Mouse (Mus musculus) right cerebral cortex, adult 18-20 months (tissue): ENCODE results near the gene Khdc1a.
"Not testable (repeated sequence)": the region's sequence is repeated elsewhere in the genome, so short reads cannot be mapped to it uniquely, and the experiment has no call there.

Experiments
- DNase-seq: peaks from one replicate; pipeline ENCODE4 v3.0.0; 2022; ENCODE audit warnings: mixed read lengths

Khdc1a gene

DNA sequence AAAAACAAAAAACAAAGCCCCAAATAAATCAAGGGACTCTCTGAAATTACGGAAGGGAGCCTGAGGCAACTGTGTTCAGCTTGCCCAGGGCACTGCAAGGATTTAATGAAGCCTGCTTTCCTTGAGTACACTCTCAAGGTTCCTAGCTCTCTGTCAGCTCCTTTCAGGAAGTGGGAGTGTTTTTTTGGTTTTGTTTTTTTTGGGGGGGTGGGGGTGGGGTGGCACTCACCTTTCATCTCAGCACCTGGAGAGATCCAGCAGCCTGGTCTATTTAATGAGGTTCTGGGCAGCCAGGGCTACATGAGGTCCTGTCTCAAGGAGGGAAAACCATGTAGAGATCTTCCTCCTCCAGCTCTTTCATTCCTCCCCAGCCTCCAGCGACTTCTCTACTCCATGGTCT lies at the start of gene Khdc1a:
Gene Khdc1a, plus strand, starts transcription at position 301 of the 400 bp plus-strand sequence.
- DNase-seq: no peak

DNA sequence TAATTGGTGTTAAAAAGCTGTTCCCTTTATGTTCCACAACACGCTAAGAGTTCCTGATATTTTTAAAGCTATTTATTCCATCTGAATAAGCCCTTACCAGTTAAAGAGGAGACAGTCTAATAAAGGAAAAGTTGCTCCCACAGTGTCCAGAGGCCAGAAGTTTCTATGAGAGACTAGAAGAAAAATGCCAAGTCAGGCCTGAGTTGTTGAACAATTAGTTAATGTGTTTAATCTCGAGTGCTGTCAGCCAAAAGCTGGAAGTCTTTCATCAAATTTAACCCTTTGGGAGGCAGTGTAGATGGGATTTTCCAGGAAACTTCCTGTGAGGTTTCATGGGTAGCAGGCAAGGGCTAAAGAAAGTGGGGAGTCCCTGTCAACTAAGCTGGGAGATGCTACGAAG lies 49.6 kb upstream of the Khdc1a start:
- no peak for DNase-seq

DNA sequence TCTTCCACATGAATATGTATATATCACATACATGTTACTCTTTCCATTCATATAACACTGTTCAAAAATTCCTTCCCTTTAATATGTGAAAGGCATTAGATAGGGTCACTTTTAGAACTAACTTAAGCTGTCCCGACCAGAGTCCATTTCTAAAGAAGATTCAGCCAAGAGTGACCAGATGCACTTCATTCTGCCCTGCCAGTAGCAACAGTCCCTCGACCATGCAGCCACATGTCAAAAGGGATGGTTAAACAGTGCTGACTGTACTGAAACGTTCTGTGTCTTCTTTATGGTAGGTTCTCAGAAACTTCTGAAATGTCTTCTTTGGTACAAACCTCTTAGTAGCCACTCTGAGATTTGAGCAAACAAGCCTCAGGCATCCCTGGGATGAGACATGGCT lies 47.8 kb upstream of the Khdc1a start:
- DNase-seq: no peak

DNA sequence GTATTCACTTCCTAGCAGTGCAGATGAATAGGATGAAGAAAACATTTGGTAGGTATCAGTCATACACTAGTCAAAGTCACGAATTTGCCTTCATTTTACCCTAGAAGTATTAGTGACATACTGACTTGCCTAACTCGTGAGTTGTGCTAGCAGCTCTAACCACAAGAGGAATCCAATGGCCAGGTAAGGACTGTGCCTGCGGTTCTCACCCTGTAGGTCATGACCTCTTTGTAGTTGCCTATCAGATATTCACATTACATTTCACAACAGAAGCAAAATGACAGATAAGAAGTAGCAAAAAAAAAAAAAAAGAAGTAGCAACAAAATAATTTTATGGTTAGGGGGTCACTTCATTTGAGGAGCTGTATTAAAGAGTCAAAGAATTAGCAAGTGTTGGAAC lies 45.3 kb upstream of the Khdc1a start:
- DNase-seq: no peak

DNA sequence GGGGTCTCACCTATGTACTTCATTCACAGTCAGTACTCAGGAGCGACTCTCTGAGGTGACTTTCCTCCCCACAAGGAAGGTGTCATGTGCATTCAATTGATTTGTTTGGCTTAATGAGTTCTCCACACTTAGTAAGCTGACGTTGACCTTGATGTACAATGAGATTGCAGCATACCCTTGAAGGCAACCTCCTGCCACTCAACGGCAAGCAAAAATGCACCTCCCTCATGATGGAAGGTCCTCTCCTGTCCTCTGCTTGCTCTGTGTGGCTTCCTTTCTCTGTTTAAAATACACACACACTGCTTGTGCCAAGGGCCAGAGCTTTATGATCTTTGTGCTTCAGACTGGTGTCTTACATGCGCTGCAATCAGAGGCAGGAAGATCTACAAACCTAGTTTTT lies 44.8 kb upstream of the Khdc1a start:
- no peak for DNase-seq

DNA sequence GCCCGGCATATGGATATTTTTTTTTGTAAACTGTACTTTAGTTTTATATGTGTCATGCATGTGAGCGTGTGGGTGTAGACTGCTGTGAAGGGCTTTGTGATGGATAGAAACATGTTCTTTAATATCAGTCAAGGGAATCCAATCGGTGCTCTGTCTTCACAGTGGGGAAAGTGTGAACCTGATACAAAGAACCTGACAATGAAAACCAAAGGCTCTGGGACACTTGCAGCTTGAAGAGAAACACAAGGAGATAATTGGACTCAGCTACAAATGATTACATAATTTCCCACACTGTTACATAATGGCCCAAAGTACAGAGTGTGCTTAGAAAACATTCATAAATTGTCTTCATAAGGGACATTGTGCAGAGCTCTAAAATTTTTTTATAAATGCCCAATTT lies 44.0 kb upstream of the Khdc1a start:
- no peak for DNase-seq

DNA sequence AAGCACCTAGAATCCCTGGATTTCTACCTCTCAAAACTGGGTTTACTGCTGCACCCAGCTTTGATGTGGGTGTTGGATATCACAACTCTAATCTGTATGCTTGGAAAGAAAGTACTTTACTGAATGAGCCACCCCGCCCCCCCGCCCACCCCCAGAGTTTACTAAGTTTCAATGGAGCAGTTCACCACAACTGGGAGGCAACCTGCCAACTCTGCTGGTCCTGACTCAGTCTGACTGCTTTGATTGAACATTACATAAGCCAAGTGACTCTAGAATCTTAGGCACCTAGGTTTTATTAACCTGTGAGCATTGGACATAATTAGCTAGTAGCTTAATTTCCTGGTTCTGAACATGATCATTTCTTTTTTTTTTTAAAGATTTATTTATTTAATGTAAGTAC lies 35.1 kb upstream of the Khdc1a start:
- DNase-seq: no peak

DNA sequence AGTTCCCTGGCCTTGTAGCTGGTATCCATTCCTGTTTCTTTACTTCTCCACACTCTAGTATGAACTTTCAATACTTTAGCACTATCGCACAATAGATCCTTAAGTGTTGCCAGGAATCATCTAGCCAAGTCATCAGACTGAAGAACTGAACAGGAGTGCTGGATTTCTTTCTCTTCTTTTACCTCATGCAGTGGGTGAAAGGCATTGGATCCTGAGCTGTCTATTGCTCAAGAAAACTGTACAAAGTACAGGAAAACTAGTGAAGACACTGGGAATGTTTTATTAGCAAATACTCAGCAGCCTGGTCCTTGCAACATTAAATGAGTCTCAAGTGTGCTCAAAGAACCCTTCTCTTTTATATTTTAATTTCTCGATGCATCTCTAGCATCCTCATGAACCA lies 33.7 kb upstream of the Khdc1a start:
- DNase-seq: no peak

DNA sequence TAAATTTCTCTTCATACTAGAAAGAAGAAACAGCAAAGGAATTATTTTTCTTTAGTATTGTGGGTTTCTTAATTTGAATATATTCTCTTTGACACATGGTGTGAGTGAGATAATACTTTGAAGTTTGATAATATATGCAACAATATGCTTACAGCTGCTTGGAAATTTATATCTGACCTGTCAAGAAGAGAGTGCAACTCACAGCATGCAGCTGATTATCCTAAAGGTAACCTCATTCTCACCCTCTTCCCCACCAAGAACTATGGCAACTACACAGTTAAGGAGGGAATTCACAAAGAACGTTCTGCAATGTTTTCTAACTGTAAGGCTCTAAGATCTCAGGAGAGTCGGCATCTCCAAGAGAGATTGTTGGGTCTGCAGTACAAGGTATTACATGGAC lies 33.1 kb upstream of the Khdc1a start:
- no peak for DNase-seq

DNA sequence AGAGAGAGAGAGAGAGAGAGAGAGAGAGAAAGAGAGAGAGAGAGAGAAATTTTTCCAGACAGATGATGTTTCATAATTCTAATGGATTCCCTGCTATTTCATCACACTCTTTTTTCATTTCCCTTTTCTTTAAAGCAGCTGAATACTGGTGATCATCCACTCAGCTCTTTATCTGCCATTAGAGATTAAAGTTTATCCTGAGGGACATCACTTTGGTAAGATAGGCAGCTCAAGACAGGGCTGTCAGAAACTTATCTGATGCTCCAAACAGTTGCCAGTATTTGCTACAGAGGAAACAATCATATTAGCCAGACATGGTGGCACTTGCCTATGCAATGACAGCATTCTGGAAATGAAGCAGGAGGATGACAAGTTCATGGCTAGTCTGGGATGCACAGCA lies 31.2 kb upstream of the Khdc1a start:
- DNase-seq: no peak

DNA sequence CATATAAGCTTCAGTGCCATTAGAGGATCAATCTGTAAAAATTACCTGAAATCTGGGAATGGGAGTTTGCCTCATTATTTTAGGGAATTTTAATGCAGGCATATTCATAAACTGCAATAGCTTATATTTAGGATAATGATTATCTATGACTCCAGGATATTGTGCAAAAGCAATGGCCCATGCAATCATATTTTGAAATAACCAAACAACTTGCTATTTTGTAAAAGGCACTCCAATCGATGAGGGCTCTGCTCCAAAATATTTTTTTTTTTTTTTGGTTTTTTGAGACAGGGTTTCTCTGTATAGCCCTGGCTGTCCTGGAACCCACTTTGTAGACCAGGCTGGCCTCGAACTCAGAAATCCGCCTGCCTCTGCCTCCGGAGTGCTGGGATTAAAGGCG lies 29.2 kb upstream of the Khdc1a start:
- DNase-seq: not testable (repeated sequence)

DNA sequence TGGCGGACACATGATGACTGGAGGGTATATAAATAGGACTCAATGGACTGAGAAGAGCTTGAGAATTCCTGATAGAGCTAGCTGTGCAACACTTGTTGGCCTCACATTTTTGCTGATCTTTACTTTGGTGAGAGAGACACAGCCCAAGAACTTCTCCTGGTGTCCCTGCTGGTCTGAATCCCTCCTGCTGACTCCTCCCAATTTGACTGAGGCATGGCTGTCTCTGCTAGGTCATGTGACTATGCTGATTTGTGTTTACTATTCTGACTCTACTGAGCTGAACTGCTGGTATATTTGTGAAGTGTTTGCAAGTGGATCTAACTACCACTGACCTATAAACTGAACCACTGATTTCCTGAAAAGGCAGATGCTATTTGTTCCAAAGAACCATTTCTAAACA lies 27.8 kb upstream of the Khdc1a start:
- DNase-seq: no peak

DNA sequence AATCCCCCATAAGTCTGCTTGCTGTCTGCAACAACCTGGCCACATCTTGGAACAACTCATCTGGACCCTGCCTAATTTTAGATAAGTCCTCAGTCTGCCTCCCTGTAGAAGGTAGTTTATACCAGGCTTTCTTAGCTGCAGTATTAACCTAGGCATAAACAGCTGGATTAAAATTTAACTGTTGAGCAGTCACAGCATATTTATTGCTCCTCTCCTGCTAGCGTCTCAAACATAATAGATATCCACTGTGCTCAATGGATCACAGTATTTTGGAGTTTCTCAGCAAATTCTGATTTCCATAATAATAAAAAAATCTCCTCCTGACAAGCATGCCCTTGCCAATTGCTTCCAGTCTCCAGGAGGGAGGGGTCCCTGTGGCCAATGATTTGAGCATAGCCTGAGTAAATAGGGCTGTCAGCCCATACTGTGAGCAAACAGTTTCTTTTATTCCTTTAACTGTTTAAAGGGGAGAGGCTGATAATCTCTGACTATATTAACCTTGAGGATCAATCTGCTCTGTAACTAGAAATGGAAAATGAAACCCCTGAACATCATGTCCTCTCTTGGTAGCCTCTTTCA lies 25.4 kb upstream of the Khdc1a start:
- no peak for DNase-seq

DNA sequence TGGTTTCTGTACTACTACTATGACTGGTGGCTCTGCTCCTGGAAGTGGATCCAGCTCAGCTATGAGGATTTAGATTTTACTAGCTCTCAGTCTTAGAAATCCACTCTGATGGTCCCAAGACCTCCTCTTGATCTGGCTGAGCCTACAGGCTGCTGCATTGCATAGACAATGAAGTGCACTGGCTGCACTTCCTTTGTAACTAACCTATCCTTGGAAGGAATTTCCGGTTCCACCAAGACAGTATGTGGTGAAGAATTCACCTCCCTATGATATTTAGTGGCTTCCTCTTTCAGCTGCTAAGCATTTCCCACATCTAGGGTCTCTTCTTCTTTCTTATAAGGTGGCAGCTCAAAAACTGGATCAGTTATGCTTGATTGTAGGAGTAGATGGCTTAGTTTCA lies 24.8 kb upstream of the Khdc1a start:
- no peak for DNase-seq

DNA sequence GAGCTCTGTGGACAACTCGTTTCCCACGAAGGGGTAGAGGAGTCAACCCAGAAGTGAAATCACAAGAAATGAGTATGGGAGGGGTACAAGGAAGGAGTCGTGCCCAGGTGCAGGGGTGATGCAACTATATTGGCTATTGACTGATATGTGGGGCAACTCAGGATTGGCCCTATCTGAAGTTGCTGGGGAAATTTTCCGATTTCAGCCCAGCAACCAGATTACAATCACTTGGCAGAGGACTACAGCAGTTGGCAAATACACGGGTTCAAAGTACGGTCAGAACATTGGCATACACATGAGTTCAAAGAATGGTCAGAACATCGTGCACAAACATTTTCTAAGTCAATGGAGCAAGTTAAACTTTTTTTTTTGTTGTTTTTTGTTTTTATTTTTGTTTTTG lies 22.7 kb upstream of the Khdc1a start:
- DNase-seq: no peak

DNA sequence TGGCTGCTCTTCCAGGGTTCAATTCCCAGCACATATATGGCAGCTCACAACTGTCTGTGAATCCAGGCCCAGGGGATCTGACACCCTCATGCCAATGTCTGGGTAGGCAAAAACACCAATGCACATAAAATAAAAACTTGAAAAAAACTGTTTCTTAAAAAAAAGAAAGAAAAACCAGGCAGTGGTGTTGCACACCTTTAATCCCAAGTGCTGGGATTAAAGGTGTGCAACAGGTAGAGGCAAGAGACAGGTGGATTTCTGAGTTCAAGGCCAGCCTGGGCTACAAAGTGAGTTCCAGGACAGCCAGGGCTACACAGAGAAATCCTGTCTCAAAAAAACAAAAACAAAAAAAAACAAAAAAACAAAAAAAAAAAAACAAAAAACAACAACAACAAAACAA lies 18.3 kb upstream of the Khdc1a start:
- DNase-seq: not testable (repeated sequence)

DNA sequence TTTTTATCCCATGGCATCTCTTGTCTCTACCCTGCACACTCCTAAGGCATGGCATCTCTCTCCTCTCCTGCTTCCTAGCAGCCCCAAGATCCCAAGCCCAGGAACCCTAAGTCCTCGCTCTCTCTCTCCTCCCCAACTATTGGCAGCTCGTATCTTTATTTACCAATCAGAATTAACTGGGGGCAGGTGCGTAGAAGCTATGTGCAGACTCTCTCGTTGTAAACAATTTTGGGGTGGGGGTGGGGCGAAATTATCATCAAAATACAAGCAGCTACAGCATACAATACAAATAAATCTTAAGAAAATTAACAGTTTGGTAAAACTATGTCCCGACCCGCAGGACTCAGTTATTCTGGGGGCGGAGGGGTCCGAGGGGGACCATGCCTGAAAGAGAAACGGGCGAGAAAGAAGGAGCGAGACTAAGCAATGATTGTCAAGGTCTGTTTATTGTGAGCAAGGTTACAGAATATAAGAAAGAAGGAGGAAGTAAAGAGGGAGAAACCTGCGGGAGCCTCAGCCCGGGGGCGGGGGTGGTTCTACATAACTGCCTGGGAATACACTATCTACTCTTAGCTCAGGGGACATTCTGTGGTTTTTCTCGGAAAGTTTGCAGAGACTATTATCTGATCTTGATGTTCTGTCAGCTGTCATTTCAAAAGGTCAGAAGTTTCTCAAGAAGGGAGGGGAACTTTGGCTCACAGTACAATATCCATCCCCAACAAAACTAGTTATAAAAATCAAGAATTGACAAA lies 16.0 kb upstream of the Khdc1a start:
- no peak for DNase-seq

DNA sequence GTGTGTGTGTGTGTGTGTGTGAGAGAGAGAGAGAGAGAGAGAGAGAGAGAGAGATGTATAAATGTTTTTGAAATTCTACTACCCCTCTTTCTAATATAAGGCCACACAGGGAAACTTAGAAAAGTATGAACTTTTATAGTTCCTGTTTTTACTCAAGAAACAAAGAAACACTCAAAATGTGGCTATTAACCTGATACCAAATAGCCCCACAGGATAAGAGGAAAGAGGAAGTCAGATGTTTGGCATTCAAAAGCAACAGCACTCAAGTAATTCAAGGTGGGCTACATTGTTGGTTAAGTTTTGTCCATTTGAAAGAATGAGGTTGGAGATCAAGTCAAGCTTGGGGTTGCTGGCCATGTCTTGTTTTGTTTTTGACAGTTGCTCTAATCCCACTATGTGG lies 13.6 kb upstream of the Khdc1a start:
- DNase-seq: no peak

DNA sequence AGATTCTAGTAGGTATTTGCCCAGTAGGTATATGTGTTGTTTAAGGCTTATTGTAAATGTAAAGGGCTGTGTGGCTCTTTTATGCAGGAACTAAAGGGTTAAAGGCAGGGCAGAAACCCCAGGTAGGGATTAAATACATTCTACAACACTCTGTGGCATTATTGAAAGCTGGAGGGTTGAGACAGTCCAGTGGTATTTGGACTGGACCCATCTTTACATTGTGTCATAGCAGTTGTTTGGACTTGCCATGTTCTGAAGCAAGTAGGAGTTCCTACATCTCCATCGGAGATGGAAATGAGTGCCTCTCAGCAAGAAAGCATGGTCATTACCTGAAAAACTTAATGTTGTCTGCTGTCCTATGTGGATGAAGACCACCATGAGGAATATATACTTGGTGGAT lies 8.7 kb upstream of the Khdc1a start:
- no peak for DNase-seq

DNA sequence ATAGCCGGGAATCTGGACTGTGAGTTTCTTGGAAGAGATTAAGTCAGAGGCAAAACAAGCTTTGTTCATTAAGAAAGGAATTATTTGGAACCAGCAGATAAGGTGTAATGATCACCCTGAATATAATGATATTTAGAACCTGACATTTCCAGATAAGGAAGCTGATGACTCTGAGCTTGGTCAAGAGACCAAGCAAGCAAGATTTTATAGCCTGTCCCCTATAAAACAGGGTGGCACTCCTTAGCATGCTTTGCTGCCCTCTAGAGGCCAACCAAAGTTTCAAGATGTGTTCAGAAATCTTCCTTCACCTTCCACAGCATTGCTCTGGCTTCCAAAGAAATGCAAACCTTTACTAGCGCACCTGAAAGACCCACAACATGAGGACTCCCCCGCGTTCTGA lies 5.2 kb upstream of the Khdc1a start:
- DNase-seq: peak; percentile 42

DNA sequence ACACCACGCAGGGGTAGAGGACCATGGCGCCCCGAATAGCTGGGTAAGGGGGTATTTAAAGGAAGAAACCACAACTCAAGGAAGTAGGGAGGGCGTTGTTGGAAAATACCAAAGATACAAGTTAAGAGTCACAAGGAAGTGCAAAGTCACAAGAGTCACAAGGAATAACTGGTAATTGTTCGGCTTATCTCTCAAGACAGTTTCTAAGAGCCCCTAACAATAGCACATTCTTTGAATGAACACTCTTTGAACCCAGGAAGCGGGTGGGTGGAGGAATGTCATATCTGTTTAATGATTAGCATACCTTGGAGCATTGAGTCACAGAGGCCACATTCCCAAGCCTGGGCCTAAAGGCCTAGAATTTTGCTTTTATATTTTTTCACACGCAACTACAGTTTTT lies 4.7 kb upstream of the Khdc1a start:
- DNase-seq: not testable (repeated sequence)

DNA sequence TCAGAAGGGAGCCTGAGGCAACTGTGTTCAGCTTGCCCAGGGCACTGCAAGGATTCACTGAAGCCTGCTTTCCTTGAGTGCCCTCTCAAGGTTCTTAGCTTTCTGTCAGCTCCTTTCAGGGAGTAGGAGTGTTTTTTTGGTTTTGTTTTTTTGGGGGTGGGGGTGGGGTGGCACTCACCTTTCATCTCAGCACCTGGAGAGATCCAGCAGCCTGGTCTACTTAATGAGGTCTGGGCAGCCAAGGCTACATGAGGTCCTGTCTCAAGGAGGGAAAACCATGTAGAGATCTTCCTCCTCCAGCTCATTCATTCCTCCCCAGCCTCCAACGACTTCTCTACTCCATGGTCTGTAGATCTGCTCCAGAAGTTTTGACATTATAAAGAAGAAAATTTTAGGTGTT lies 18.6 kb downstream of the Khdc1a start, which contains the start of gene Khdc1c:
Gene Khdc1c, plus strand, starts transcription at position 301 of the 400 bp plus-strand sequence.
- DNase-seq: not testable (repeated sequence)

DNA sequence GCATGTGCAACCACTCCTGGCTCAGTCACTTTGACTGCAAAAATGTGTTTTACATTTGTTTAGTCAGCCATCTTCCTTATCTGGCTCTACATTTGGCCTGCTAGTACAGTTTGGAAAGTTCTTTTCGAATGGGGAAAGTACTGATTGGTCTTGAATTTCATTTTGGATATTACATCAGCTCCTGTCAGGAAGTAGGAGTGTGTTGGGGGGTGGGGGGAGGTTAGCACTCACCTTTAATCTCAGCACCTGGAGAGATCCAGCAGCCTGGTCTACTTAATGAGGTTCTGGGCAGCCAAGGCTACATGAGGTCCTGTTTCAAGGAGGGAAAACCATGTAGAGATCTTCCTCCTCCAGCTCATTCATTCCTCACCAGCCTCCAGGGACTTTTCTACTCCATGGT lies 33.8 kb downstream of the Khdc1a start, which contains the start of gene Khdc1b:
Gene Khdc1b, plus strand, starts transcription at position 301 of the 400 bp plus-strand sequence.
- DNase-seq: no peak

DNA sequence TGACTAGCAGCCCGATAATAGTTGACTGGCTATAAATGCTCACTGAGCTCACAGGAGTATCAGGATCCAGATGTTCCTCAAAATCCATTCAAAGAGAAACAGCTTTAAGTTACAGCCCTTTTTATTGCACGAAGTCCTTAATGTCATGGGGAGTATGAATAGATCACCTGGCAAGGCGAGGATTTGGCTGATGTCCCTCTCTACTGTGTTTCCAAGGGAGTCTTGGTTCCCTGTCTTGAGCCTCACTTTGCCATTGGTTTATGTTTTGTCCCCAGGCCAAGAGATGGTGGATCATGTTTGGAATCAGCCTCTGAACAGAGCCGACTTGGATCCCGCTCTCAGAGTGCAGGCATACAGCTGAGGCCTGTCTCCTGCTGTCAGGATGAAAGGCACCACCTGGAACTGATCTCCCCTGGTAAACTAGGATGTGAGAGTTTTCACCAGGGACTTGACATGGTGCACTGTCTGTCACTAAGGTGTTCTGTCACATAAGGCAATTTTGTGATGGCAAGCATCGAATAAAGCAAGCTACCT lies 41.8 kb downstream of the Khdc1a start:
- no peak for DNase-seq
